Mouse (Mus musculus): ENCODE measurements around the gene Chd4.
A peak's percentile ranks its signal among the peaks of the same experiment; 100 is the strongest.

The Chd4 gene

GRCm38 (mm10) chr6:125139747-125140146 is 44.0 kb downstream of the Chd4 start:
- DNase-seq (ENCODE audit: low spot score in 2 of 2) = no peak

GRCm38 (mm10) chr6:125142436-125142835 is 46.7 kb downstream of the Chd4 start:
- DNase-seq (ENCODE audit: low spot score in 2 of 2) = no peak

- DNase-seq (ENCODE audit: low spot score in 2 of 2) = no peak
Observed at GRCm38 (mm10) chr6:125143128-125143527, 47.3 kb downstream of the Chd4 start.

GRCm38 (mm10) chr6:125143904-125144303 is 48.1 kb downstream of the Chd4 start:
- no peak for DNase-seq (ENCODE audit: low spot score in 2 of 2)

DNA sequence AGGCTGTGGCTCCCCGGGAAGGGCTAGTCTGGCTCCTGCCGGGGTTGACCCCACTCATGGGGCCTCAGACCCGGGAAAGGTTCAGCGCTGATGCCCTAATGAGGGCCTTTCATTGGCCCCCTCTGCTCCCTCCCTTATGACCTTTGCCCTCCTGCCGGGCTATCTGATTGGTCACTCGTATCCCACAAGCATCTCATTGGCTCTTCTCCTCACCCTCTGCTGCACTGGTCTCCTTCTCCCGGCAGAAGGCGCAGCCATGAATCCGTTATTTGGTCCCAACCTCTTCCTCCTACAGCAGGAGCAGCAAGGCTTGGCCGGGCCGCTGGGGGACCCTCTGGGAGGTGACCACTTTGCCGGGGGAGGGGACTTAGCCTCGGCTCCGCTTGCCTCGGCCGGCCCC is 49.2 kb downstream of the Chd4 start, which contains the start of gene Iffo1:
Gene Iffo1 (plus strand): TSS at position 241 of the 400 bp plus-strand sequence.
- peak in 1 of 2 experiments; percentile 70 for DNase-seq (ENCODE audit: low spot score in 2 of 2)

- no peak for DNase-seq (ENCODE audit: low spot score in 2 of 2)
Observed at GRCm38 (mm10) chr6:125145479-125145951, 49.7 kb downstream of the Chd4 start.

DNA sequence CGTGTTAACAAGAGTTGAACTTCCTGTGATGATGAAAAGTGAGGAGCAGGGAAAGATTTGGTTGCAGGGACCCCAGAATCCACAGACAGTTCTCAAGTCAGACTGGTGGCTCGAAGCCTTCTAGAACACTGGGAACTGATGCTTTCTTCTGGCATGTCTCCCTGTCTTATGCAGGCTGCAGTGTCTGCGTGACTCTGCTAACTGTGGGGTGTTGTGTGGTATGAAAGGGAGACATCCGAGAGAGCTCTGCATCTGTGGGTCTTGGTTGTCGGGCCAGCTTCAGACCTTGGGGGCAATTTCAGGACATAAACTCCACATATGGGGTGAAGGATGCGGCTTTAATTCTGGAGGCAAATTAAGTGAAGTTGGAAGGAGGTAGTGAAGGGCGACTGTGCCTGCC is 50.4 kb downstream of the Chd4 start:
- no peak for DNase-seq (ENCODE audit: low spot score in 2 of 2)

DNA sequence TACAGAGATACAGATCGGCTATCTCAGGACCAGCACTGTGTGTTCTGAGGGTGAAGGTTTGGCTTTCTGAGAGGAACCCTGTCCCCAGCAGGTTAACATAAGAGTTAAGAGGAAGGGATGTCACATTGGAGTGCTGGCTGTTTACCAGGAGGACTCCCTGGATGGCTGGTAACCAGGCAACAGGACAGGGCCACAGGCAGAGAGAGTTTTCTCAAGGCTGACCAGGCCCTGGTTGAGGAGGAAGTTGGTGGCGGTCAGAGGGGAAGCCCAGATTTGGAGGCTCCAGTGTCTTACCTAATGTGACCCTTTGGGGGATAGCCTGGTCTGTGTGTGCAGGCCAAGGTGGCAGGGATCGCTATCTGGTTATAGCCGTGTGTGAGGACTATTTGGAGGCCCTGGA is 51.0 kb downstream of the Chd4 start:
- DNase-seq (ENCODE audit: low spot score in 2 of 2) = no peak

- no peak for DNase-seq (ENCODE audit: low spot score in 2 of 2)
Observed at GRCm38 (mm10) chr6:125147329-125147728, 51.5 kb downstream of the Chd4 start.

DNA sequence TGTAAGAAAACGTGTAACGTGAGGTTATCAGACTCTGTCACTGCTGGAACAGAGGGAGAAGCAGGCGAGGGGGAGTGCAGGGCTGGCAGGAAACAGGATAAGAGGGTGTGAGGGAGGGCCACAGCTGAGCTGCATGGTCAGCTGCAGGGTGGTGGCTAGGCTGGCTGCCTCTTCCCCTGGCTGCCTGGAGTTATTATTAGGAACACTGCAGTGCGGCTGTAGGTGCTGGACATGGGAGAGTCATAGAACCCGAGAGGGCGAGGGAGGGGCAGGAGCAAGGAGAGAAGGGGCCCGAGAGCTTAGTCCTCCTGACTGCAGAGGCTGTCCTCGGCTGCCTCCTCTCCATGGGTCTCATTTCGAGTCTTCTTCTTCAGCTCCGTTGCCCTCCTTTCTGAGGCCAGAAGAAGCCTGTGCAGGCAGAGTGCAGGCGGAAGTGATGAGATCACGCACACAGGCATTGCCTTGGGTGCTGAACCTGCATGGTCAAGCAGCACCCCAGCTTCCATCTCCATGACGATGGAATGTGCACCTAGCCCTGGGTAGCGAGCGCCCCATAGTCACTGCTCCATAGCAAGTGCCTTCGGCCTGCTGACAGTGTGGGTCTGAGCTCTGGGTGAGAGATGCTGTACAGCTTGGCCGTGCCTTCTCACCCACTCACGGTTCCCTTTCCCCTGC is 52.6 kb downstream of the Chd4 start:
- DNase-seq (ENCODE audit: low spot score in 2 of 2) = no peak

- no peak for DNase-seq (ENCODE audit: low spot score in 2 of 2)
Observed at GRCm38 (mm10) chr6:125148926-125149568, 53.3 kb downstream of the Chd4 start.

DNA sequence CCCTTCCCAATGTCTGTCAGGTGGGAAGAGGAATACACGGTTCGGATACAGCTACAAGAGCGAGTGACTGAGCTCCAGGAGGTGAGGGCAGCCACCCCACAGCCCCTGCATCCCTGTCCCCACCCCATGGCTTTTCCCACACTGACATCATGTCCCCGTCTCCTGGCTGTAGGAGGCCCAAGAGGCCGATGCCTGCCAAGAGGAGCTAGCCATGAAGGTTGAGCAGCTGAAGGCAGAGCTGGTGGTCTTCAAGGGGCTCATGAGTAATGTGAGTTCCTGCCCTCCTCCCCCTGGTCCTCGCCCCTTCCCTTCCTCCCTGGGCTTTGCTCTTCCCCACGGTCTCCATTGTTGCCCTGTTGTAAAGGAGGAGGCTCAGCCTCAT is 53.8 kb downstream of the Chd4 start:
- DNase-seq (ENCODE audit: low spot score in 2 of 2) = no peak

GRCm38 (mm10) chr6:125152212-125153017 is 56.6 kb downstream of the Chd4 start:
- peak in 1 of 2 experiments; percentile 64 for DNase-seq (ENCODE audit: low spot score in 2 of 2)

GRCm38 (mm10) chr6:125153018-125153389 is 57.2 kb downstream of the Chd4 start:
- no peak for DNase-seq (ENCODE audit: low spot score in 2 of 2)

GRCm38 (mm10) chr6:125153682-125154081 is 57.9 kb downstream of the Chd4 start:
- no peak for DNase-seq (ENCODE audit: low spot score in 2 of 2)

DNA sequence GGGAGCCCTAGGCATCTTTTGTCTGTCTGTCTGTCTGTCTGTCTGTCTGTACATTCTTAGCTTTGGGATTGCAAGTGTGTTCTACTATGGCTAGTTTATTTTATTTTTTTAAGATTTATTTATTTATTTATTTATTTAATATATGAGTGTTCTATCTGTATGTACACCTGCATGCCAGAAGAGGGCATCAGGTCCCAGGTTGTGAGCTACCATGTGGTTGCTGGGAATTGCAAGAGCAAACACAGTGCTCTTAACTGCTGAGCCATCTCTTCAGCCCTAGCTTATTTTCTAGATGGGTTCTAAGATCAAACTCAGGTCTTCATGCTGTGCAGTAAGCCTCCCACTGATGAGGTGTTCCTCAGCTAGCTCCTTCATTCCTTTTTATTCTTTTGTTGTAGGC is 58.8 kb downstream of the Chd4 start:
- DNase-seq (ENCODE audit: low spot score in 2 of 2) = no peak

GRCm38 (mm10) chr6:125155262-125155661 is 59.5 kb downstream of the Chd4 start:
- DNase-seq (ENCODE audit: low spot score in 2 of 2) = no peak

DNA sequence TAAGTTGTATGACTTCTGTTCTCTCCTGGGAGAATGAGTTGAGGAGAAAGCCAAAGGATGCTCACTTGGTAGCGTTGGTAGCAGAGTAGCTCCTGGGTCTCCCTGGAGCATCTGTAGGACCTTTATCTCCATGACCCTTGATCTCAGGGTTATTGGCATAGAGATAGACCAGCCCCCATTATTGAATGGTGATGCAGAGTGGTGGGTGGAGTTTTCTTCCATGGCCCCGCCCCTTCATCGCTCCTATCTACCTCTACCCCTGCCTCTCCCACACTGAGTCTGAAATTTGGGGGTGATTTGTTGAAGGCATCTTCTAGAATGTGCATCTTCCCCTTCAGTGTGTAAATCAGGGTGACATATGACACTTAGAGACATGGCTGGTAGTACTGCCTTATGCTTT is 60.7 kb downstream of the Chd4 start:
- no peak for DNase-seq (ENCODE audit: low spot score in 2 of 2)

DNA sequence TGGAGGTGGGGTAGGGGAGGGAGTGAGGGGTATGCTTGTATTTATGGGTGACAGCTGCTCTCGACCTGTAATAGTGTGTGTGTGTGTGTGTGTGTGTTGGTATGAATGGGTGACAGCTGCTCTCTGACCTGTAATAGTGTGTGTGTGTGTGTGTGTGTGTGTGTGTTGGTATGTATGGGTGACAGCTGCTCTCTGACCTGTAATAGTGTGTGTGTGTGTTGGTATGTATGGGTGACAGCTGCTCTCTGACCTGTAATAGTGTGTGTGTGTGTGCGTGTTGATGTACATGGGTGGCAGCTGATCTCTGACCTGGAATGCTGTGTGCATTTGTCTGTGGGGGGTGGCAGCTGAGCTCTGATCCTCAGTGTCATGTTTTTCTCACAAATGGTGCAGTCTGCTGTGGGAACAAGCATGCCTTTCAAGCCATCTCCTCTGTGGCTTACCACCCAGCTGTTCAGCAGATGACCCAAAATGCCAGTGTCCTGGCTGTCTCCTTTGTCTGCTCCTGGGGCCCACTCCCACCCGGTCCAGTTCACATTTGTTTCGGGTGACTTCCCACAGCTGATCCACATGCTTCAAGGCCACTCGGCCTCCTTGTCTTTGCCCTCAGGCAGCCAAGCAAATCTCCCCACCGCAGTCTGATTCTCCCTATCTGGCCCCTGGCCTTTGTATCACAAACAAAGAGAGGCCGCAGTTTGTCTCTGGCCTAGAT is 61.3 kb downstream of the Chd4 start:
- DNase-seq (ENCODE audit: low spot score in 2 of 2) = no peak

- DNase-seq (ENCODE audit: low spot score in 2 of 2) = no peak
Observed at GRCm38 (mm10) chr6:125158944-125159492, 63.2 kb downstream of the Chd4 start.

DNA sequence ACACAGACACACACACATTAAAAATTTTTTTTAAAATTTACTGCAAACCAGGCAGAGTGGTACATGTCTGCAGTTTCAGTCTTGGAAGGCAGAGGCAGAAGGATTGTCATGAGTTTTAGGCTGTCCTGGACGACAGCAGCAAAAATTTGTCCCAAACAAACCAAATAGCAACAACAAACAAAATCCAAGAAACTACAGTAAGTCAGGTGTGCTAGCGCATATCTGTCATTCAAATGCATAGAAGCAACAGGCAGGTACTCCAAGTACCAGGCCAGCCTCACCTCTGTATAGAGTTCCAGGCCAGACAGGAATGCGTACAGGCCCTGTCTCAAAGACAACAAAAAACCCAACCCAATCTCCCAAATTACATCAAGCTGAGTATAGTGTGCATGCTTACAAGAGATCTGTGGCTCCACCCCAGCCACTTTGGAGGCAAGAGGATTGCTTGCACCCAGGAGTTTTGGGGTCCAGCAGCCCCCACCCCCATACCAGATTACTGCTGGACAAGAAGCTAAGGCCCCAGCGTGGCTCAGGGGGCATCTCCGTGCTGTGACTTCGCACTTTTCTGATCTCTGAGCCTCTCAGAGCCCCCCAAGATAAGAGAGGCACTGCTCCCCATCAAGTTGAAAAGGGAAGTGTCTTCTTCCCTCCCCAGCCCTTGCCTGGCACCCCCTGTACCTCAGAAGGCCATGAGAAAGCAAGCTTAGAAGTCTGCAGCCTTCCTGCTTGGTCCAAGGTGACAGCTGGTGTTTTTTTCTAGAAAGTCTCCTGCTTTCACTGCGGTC is 64.2 kb downstream of the Chd4 start:
- no peak for DNase-seq (ENCODE audit: low spot score in 2 of 2)
